Mouse (Mus musculus): ENCODE measurements around the gene Hcst. TPM values are rescaled to one million over a fixed set of nuclear protein-coding genes. Genes with fewer than 3 reads are reported as not detected.

Gene Hcst
- 0.54 TPM in 1 of 2 replicates, not detected in the other for polyA plus RNA-seq (2015; fragmentation: Nextera tagmentation; extraction: Ambion mirVana)

- Histone ChIP-seq H3K4me2 (replicated peaks) (no peak within 1 kb of the TSS), H3K4me3 (replicated peaks) (no peak within 1 kb of the TSS), H3K27me3 (peaks cover 17% of the 10 kb centered on the region), H3K27ac (no peak within 1 kb of the TSS), H3K4me1 (replicated peaks) (peaks cover 20% of the 10 kb centered on the region), H3K9ac (replicated peaks) (no peak within 1 kb of the TSS), H3K36me3 (no peaks in the 10 kb centered on the region), H3K9me3 (peaks cover 5% of the 10 kb centered on the region; the same call in 1 of the 2 replicates)
- WGBS = 75% methylated on average over 10 of the region's 10 CpGs
- ATAC-seq = no peak
Observed at GRCm38 (mm10) chr7:30419561-30420499, at the start of gene Hcst. Hcst (minus strand) TSS chr7:30419854.

DNA sequence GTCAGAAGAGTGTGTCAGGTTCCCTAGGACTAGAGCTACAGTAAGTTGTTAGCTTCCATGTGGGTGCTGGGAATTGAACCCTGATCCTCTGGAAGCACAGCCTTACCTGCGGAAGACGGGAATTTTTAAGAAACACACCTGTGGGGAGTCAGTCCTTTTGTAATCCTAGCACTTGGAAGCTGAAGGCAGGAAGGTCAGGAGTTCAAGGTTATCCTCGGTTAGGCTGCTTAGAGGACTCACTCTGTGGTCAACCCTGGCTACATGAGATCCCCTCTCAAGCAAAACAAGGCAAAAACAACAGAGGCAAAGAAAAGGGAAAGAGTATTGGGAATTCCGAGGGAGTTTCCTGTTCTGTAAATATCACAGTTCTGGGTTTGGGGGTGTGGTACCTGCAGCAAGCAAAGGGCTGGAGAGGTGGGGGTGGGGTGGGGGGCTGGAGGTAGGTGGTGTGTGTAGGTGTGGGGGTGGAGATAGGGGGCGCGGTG, 45.2 kb upstream of the Hcst start:
- no peaks in the 10 kb centered on the region for H3K36me3 ChIP-seq
- no peaks in the 10 kb centered on the region for H3K9me3 ChIP-seq
- no peak overlapping the region for H3K4me2 ChIP-seq (replicated peaks)
- no peak overlapping the region for H3K9ac ChIP-seq (replicated peaks)
- no peaks in the 10 kb centered on the region for H3K4me1 ChIP-seq (replicated peaks)
- H3K27ac ChIP-seq = no peak overlapping the region
- H3K4me3 ChIP-seq (replicated peaks) = no peak overlapping the region
- peaks cover 86% of the 10 kb centered on the region for H3K27me3 ChIP-seq
- no peak for ATAC-seq
- WGBS = 20% methylated on average over 6 of the region's 6 CpGs

GRCm38 (mm10) chr7:30463996-30464395, 44.3 kb upstream of the Hcst start:
- Histone ChIP-seq H3K4me1 (replicated peaks) (no peaks in the 10 kb centered on the region), H3K27me3 (peaks cover 95% of the 10 kb centered on the region), H3K4me3 (replicated peaks) (no peak overlapping the region), H3K9ac (replicated peaks) (no peak overlapping the region), H3K4me2 (replicated peaks) (no peak overlapping the region), H3K36me3 (no peaks in the 10 kb centered on the region), H3K9me3 (no peaks in the 10 kb centered on the region), H3K27ac (no peak overlapping the region)
- no peak for ATAC-seq
- WGBS = 8% methylated on average over 4 of the region's 4 CpGs

DNA sequence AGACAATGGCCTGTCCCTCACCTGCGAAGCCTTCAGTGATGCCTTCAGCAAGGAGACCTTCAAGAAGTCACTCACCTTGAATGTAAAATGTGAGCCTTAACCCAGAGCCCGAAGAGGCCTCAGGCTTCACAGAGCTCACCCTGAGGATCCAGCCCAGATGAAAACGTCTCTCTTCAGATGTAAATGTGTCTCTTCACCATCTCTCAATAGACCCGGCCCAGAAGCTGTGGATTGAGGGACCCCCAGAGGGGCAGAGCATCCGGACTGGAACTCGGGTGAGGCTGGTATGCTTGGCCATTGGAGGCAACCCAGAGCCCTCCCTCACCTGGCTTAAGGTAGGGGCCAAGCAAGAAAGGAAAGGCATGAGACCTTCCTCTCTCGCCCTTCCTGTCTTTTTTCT, 43.9 kb upstream of the Hcst start:
- no peaks in the 10 kb centered on the region for H3K36me3 ChIP-seq
- H3K4me3 ChIP-seq (replicated peaks) = no peak overlapping the region
- 25% methylated on average over 7 of the region's 7 CpGs for WGBS
- peaks cover 97% of the 10 kb centered on the region for H3K27me3 ChIP-seq
- no peak overlapping the region for H3K9ac ChIP-seq (replicated peaks)
- no peak for ATAC-seq
- H3K4me1 ChIP-seq (replicated peaks) = peaks cover 1% of the 10 kb centered on the region
- H3K9me3 ChIP-seq = no peaks in the 10 kb centered on the region
- H3K27ac ChIP-seq = no peak overlapping the region
- no peak overlapping the region for H3K4me2 ChIP-seq (replicated peaks)

DNA sequence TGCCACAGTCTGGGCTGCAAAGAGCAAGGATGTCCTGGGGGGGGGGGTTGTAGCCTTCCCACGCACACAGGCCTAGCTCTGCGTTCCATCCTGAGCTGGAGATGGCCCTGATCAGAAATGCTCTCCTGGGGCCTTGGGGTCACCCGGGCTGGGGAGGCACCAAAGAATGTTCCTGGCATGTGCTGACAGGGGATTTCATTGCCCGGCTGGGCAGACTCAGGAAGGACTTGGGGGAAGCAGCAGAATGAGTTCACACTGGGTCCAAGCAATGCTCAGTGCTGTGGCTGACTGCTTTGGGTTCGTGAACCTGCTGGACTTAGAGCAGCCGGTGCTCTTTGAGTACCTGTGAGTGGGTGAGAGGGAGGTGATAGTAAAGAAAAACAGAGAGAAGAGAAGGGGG, 39.8 kb upstream of the Hcst start:
- 43% methylated on average over 6 of the region's 6 CpGs for WGBS

GRCm38 (mm10) chr7:30457629-30458330, 38.1 kb upstream of the Hcst start, which contains the start of the genes Kirrel2 and Nphs1:
Kirrel2 (minus strand) TSS chr7:30457690.
Nphs1 (plus strand) TSS chr7:30458315.
- Histone ChIP-seq H3K9ac (replicated peaks) (peak within 1 kb of the TSS; percentile 50), H3K9me3 (no peaks in the 10 kb centered on the region), H3K4me3 (replicated peaks) (peak within 1 kb of the TSS; percentile 36), H3K4me2 (replicated peaks) (peak within 1 kb of the TSS; percentile 58), H3K27ac (no peak within 1 kb of the TSS), H3K27me3 (peaks cover 98% of the 10 kb centered on the region), H3K36me3 (no peaks in the 10 kb centered on the region), H3K4me1 (replicated peaks) (peaks cover 35% of the 10 kb centered on the region)
- WGBS = under 1% methylated on average over 16 of the region's 16 CpGs
- peak; percentile 93 for ATAC-seq

More for the DNA sequence above, 39.8 kb upstream of the Hcst start:
- H3K4me1 ChIP-seq (replicated peaks) = peaks cover 25% of the 10 kb centered on the region
- H3K36me3 ChIP-seq = no peaks in the 10 kb centered on the region
- H3K9me3 ChIP-seq = no peaks in the 10 kb centered on the region
- no peak overlapping the region for H3K4me2 ChIP-seq (replicated peaks)
- H3K9ac ChIP-seq (replicated peaks) = no peak overlapping the region
- H3K27ac ChIP-seq = no peak overlapping the region
- H3K27me3 ChIP-seq = peaks cover 97% of the 10 kb centered on the region
- no peak for ATAC-seq
- no peak overlapping the region for H3K4me3 ChIP-seq (replicated peaks)

- Histone ChIP-seq H3K4me2 (replicated peaks) (peak overlapping the region; percentile 58), H3K9me3 (no peaks in the 10 kb centered on the region), H3K9ac (replicated peaks) (peak overlapping the region; percentile 50), H3K27me3 (peaks cover 97% of the 10 kb centered on the region), H3K4me3 (replicated peaks) (peak overlapping the region; percentile 36), H3K4me1 (replicated peaks) (peaks cover 35% of the 10 kb centered on the region), H3K27ac (no peak overlapping the region), H3K36me3 (no peaks in the 10 kb centered on the region)
- ATAC-seq = peak; percentile 62
- WGBS = under 1% methylated on average over 31 of the region's 31 CpGs
Observed at GRCm38 (mm10) chr7:30456911-30457628, 37.4 kb upstream of the Hcst start.

DNA sequence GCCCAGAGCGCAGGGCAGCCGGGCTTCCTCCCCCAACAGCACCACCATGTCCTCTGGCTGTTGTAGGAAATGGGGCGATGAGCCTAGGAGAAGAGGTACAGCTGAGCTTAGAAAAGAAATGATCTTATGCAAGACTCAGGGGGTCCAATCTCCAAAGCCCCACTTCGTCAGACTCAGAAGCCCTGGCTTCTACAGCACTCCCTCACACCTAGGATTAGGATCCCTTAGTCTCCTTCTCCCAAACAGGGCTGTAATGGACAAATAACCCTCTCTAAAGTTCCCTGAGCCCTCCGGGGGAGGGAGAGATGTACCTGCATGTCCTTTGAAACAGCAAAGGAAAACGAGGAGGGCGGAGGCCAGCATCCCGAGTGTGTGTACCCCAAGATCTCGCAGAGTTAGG, 36.8 kb upstream of the Hcst start:
- Histone ChIP-seq H3K4me3 (replicated peaks) (peak overlapping the region; percentile 36), H3K36me3 (no peaks in the 10 kb centered on the region)

DNA sequence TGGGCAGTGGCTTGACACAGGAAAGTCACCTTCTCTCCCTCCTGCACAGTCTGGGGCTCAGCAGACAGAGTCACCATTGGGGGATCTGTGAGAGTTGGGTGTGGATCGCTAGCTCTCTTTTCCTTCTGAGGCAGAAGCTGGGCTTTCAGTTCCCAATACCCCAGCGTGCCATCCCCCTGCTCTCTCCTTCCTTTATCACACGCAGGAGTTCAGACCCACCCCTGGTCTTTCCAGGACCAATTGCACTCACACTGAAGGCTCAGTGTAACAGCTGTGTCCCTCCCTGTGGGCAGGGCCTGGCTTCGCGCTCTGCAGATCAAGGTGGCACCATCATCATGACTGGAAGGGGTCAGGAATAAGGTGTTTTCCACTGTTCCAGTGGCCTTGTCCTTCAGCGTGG, 34.6 kb upstream of the Hcst start:
- no peak overlapping the region for H3K9ac ChIP-seq (replicated peaks)
- H3K4me1 ChIP-seq (replicated peaks) = peaks cover 35% of the 10 kb centered on the region
- H3K4me2 ChIP-seq (replicated peaks) = peak overlapping the region; percentile 22; the same call in 1 of the 2 replicates
- no peaks in the 10 kb centered on the region for H3K9me3 ChIP-seq
- no peak for ATAC-seq
- no peaks in the 10 kb centered on the region for H3K36me3 ChIP-seq
- WGBS = 14% methylated on average over 6 of the region's 6 CpGs
- no peak overlapping the region for H3K27ac ChIP-seq
- H3K4me3 ChIP-seq (replicated peaks) = no peak overlapping the region
- H3K27me3 ChIP-seq = peaks cover 82% of the 10 kb centered on the region

More for the DNA sequence above, 36.8 kb upstream of the Hcst start:
- no peaks in the 10 kb centered on the region for H3K9me3 ChIP-seq
- WGBS = under 1% methylated on average over 9 of the region's 9 CpGs
- H3K4me2 ChIP-seq (replicated peaks) = peak overlapping the region; percentile 58
- no peak overlapping the region for H3K27ac ChIP-seq
- H3K9ac ChIP-seq (replicated peaks) = peak overlapping the region; percentile 50
- peaks cover 35% of the 10 kb centered on the region for H3K4me1 ChIP-seq (replicated peaks)
- ATAC-seq = no peak
- H3K27me3 ChIP-seq = peaks cover 95% of the 10 kb centered on the region

DNA sequence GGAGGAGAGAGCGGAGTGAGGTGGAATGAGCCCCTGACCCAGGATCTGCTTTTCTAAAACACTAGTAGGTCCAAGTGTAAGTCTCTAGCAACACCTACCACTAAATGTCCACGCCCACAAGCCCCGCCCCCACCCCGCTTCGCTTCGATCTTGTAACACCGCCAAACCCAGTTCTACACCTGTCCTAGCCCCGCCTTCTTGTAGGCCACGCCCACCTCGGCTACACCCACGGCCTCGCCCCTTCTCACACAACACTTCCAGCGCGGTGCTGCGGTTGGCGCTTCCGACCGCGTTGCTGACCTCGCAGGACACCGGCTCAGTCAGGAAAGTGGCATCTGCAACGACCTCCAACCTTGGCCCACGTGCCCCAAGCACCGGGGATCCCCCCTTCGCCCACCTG, 34.1 kb upstream of the Hcst start:
- no peak overlapping the region for H3K4me3 ChIP-seq (replicated peaks)
- peak overlapping the region; percentile 22; the same call in 1 of the 2 replicates for H3K4me2 ChIP-seq (replicated peaks)
- H3K9me3 ChIP-seq = no peaks in the 10 kb centered on the region
- peaks cover 78% of the 10 kb centered on the region for H3K27me3 ChIP-seq
- WGBS = 1% methylated on average over 25 of the region's 25 CpGs
- no peaks in the 10 kb centered on the region for H3K36me3 ChIP-seq
- no peak overlapping the region for H3K27ac ChIP-seq
- H3K4me1 ChIP-seq (replicated peaks) = peaks cover 35% of the 10 kb centered on the region
- H3K9ac ChIP-seq (replicated peaks) = no peak overlapping the region
- ATAC-seq = no peak

DNA sequence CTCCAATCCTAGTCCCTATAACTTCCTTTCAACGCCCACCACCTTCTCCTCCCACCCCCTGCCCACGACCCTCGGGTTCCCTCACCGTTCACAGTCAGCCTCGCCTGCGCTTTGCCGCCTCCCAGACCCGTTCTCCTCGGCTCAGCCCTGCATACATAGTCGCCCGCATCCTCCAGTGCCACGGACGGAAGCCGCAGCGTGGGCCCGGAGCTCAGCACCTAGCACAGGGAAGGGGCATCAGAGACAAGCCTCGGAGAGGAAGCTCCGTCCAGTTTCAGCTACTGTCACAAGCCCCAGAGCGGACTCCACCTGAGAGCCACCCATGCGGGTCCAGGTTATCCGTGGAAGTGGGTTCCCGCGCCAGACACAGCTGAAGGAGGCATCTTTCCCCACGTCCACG, 33.7 kb upstream of the Hcst start:
- peaks cover 32% of the 10 kb centered on the region for H3K4me1 ChIP-seq (replicated peaks)
- H3K27ac ChIP-seq = no peak overlapping the region
- no peaks in the 10 kb centered on the region for H3K9me3 ChIP-seq
- no peak overlapping the region; the same call in 1 of the 2 replicates for H3K4me3 ChIP-seq (replicated peaks)
- H3K9ac ChIP-seq (replicated peaks) = no peak overlapping the region
- 16% methylated on average over 25 of the region's 25 CpGs for WGBS
- peak overlapping the region; percentile 22; the same call in 1 of the 2 replicates for H3K4me2 ChIP-seq (replicated peaks)
- H3K36me3 ChIP-seq = no peaks in the 10 kb centered on the region
- no peak for ATAC-seq
- H3K27me3 ChIP-seq = peaks cover 74% of the 10 kb centered on the region
